Mouse (Mus musculus): ENCODE results near the gene Nphp4. TPM values are rescaled to one million over a fixed set of nuclear protein-coding genes. Genes with fewer than 3 reads are reported as not detected.
A peak's percentile ranks its signal among the peaks of the same experiment; 100 is the strongest.

Nphp4 gene
- polyA plus RNA-seq, 1 experiment from 2014 or later, result 3.6 TPM

- Histone ChIP-seq H3K9me3 (replicated peaks; ENCODE audit: control insufficient read depth, low read length) (no peaks in the 10 kb centered on the region), H3K27me3 (replicated peaks; ENCODE audit: control insufficient read depth, insufficient read depth, low read length) (0 out of 2 replicates have a peak, but pooled peaks cover 3% of the 10 kb centered on the region), H3K4me3 (ENCODE audit: low read depth, low read length) (no peak overlapping the region), H3K4me2 (ENCODE audit: low read length) (no peak overlapping the region), H3K27ac (ENCODE audit: low read depth, low read length) (no peak overlapping the region), H3K4me1 (ENCODE audit: control insufficient read depth, insufficient read depth, low read length) (peaks cover 7% of the 10 kb centered on the region), H3K36me3 (ENCODE audit: control insufficient read depth, insufficient read depth, low read length) (no peaks in the 10 kb centered on the region), H3K9ac (ENCODE audit: low read length) (no peak overlapping the region)
- no peak for DNase-seq (ENCODE audit: low spot score)
- 36% methylated on average over 4 of the region's 4 CpGs for WGBS
- ATAC-seq, result no peak
Measured at GRCm38 (mm10) chr4:152586175-152586574, 109.7 kb downstream of the Nphp4 start.

- H3K27ac ChIP-seq (ENCODE audit: low read depth, low read length), result no peak overlapping the region
Measured at GRCm38 (mm10) chr4:152604285-152604684, 127.8 kb downstream of the Nphp4 start.

GRCm38 (mm10) chr4:152609196-152609595 lies 132.7 kb downstream of the Nphp4 start:
- Histone ChIP-seq H3K27me3 (replicated peaks; ENCODE audit: control insufficient read depth, insufficient read depth, low read length) (no peaks in the 10 kb centered on the region), H3K4me1 (ENCODE audit: control insufficient read depth, insufficient read depth, low read length) (no peaks in the 10 kb centered on the region), H3K4me3 (ENCODE audit: low read depth, low read length) (no peak overlapping the region), H3K9ac (ENCODE audit: low read length) (no peak overlapping the region), H3K27ac (ENCODE audit: low read depth, low read length) (no peak overlapping the region), H3K4me2 (ENCODE audit: low read length) (no peak overlapping the region), H3K9me3 (replicated peaks; ENCODE audit: control insufficient read depth, low read length) (no peaks in the 10 kb centered on the region), H3K36me3 (ENCODE audit: control insufficient read depth, insufficient read depth, low read length) (no peaks in the 10 kb centered on the region)
- 63% methylated on average over 2 of the region's 2 CpGs for WGBS
- ATAC-seq (peak; percentile 52; the same call in 1 of the 2 replicates), DNase-seq (ENCODE audit: low spot score) (peak; percentile 54)

More at GRCm38 (mm10) chr4:152604285-152604684, 127.8 kb downstream of the Nphp4 start:
- ATAC-seq (no peak), DNase-seq (ENCODE audit: low spot score) (no peak)
- no peak overlapping the region for H3K4me3 ChIP-seq (ENCODE audit: low read depth, low read length)
- no peaks in the 10 kb centered on the region for H3K9me3 ChIP-seq (replicated peaks; ENCODE audit: control insufficient read depth, low read length)
- no peaks in the 10 kb centered on the region for H3K4me1 ChIP-seq (ENCODE audit: control insufficient read depth, insufficient read depth, low read length)
- H3K27me3 ChIP-seq (replicated peaks; ENCODE audit: control insufficient read depth, insufficient read depth, low read length), result no peaks in the 10 kb centered on the region
- WGBS, result 84% methylated on average over 5 of the region's 5 CpGs
- H3K9ac ChIP-seq (ENCODE audit: low read length), result no peak overlapping the region
- H3K36me3 ChIP-seq (ENCODE audit: control insufficient read depth, insufficient read depth, low read length), result no peaks in the 10 kb centered on the region
- H3K4me2 ChIP-seq (ENCODE audit: low read length), result no peak overlapping the region

DNA sequence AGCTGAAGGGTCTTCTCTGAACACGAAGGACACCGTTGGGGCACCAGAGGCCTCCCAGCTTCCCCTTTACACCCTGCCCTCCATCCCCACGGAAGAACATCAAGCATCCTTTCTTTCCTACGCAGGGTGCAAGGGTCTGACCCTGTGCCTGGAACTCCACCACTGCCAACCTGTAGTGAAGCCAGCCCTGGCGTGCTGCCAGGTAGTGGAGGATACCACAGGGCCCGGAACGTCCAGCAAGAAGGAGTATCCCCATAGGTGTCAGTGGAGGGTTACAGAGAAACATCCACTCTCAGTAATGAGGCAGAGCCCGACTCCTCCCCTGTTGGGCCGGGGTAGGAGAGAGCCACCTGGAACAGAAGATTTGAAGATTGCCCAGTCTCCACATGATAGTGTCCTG lies 133.5 kb downstream of the Nphp4 start:
- Histone ChIP-seq H3K36me3 (ENCODE audit: control insufficient read depth, insufficient read depth, low read length) (no peaks in the 10 kb centered on the region), H3K4me3 (ENCODE audit: low read depth, low read length) (no peak overlapping the region), H3K27me3 (replicated peaks; ENCODE audit: control insufficient read depth, insufficient read depth, low read length) (no peaks in the 10 kb centered on the region), H3K9me3 (replicated peaks; ENCODE audit: control insufficient read depth, low read length) (no peaks in the 10 kb centered on the region), H3K27ac (ENCODE audit: low read depth, low read length) (no peak overlapping the region), H3K4me2 (ENCODE audit: low read length) (no peak overlapping the region), H3K9ac (ENCODE audit: low read length) (no peak overlapping the region), H3K4me1 (ENCODE audit: control insufficient read depth, insufficient read depth, low read length) (no peaks in the 10 kb centered on the region)
- no peak for DNase-seq (ENCODE audit: low spot score)
- 83% methylated on average over 9 of the region's 9 CpGs for WGBS
- ATAC-seq, result no peak

Other genes starting within 250 kb of the Nphp4 start
- 6.7 and 8.4 TPM in 2 replicates for gene Gpr153, start 202.5 kb upstream of the Nphp4 start, polyA plus RNA-seq (2014; fragmentation: Nextera tagmentation; extraction: Ambion mirVana)
- gene Hes3, start 185.0 kb upstream of the Nphp4 start, polyA plus RNA-seq (2014; fragmentation: Nextera tagmentation; extraction: Ambion mirVana), result not detected in 2 replicates
- 13.2 and 18.2 TPM in 2 replicates for gene Icmt, start 179.5 kb upstream of the Nphp4 start, polyA plus RNA-seq (2014; fragmentation: Nextera tagmentation; extraction: Ambion mirVana)
- 2.4 and 2.5 TPM in 2 replicates for gene Rnf207, start 157.7 kb upstream of the Nphp4 start, polyA plus RNA-seq (2014; fragmentation: Nextera tagmentation; extraction: Ambion mirVana)
- gene Rpl22, start 151.0 kb upstream of the Nphp4 start, polyA plus RNA-seq (2014; fragmentation: Nextera tagmentation; extraction: Ambion mirVana), result 196 and 235 TPM in 2 replicates
- 15.6 and 18.6 TPM in 2 replicates for gene Chd5, start 138.1 kb upstream of the Nphp4 start, polyA plus RNA-seq (2014; fragmentation: Nextera tagmentation; extraction: Ambion mirVana)
- gene Kcnab2, start 1.2 kb downstream of the Nphp4 start, polyA plus RNA-seq (2014; fragmentation: Nextera tagmentation; extraction: Ambion mirVana), result 11.2 and 13.4 TPM in 2 replicates